ENCODE assay signal across 8 mouse cellular contexts in the genomic region with DNA sequence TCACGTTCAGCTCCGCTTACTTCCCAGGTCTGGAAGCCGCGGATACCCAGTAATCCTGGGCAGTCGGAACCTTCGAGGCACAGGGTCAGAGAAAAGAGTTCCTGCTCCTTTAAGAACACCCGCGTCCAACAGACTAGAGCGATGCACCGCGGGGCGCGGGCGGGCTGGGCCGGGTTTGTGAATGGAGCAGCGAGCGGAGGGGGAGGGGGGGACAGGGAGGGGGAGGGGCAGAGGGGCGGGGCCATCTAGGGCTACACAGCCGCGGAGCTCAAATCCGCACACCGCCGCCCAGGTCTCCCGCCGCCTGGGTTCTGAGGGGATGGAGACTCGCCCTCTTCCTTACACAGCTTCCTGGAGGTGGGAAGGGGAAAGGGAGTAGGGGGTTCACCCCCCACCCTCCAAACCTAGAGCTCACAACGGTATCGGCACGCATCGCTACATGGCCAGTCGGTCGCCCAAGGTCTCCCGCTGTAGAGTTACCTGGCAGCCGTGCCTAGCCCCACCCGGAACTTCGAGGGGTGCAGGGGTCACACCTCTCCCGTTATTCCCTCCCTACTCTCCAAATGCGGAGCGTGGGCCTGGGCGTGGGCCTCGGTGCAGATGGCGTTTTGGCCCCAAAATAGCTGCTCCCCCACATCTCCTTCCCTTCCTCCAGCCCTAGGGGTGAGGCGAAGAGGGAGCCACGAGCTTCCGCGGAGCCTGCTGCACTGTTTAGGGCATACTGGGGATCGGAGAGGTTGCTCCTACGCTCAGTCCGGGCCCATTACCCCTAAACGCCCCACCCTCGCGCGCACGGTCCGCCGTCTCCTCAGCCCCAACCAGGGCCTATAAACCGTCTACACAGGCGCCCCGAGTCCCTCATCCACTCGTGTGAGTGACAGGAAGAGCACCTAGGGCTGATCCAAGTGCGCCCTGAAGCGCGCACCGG. TPM values are rescaled to one million over a fixed set of nuclear protein-coding genes. Genes with fewer than 3 reads are reported as not detected.
DNase-seq lines count a peak whose midpoint lies in the region; ATAC-seq and TF ChIP-seq lines count a peak whose summit lies in the region.

No protein-coding gene starts in this region.

- H3K4me3 ChIP-seq in kidney, adult 2 months (ENCODE audit: insufficient read depth, low read depth, low read length), result peak overlapping the region; percentile 70
- H3K4me3 ChIP-seq in forebrain, embryonic 12.5 days (replicated peaks), result peak overlapping the region; percentile 56
- H3K4me3 ChIP-seq in intestine, embryonic 15.5 days (replicated peaks), result peak overlapping the region; percentile 43
- H3K4me3 ChIP-seq in limb, embryonic 14.5 days (replicated peaks; ENCODE audit: low read length), result peak overlapping the region; percentile 35

- H3K4me2 ChIP-seq in forebrain, embryonic 12.5 days, result peak overlapping the region; percentile 95
- H3K4me2 ChIP-seq in intestine, embryonic 15.5 days (replicated peaks), result peak overlapping the region; percentile 86
- H3K4me2 ChIP-seq in limb, embryonic 14.5 days (replicated peaks; ENCODE audit: low read depth, low read length, severe bottlenecking), result peak overlapping the region; percentile 82

- no peak for TF ChIP-seq POLR2A in kidney, adult 2 months (IDR thresholded peaks at IDR 0.05; ENCODE audit: low read depth, low read length)
- TF ChIP-seq POLR2A in brain, embryonic 14.5 days (IDR thresholded peaks at IDR 0.05; ENCODE audit: borderline replicate concordance, extremely low read depth, insufficient read depth, insufficient read length, poor library complexity, severe bottlenecking), result no peak
- TF ChIP-seq POLR2A in limb, embryonic 14.5 days (IDR thresholded peaks at IDR 0.05; ENCODE audit: borderline replicate concordance, extremely low read depth, insufficient read depth, insufficient read length), result no peak

- DNase-seq in kidney, adult 2 months, result peak; percentile 53
- no peak for DNase-seq in kidney, adult 11 months
- DNase-seq in brain, embryonic 14.5 days (ENCODE audit: low read depth), result peak; percentile 94
- DNase-seq in limb, embryonic 14.5 days (ENCODE audit: low spot score), result peak; percentile 52
- DNase-seq in retina, adult 2 months (ENCODE audit: low read depth, low spot score), result peak; percentile 70
- no peak for DNase-seq in T-cell, adult 2 months (ENCODE audit: low spot score)

- H3K27me3 ChIP-seq in kidney, adult 2 months (replicated peaks; ENCODE audit: control insufficient read depth, insufficient read depth, low read length), result no peaks in the 10 kb centered on the region
- H3K27me3 ChIP-seq in forebrain, embryonic 12.5 days, result peaks cover 64% of the 10 kb centered on the region
- peaks cover 13% of the 10 kb centered on the region for H3K27me3 ChIP-seq in intestine, embryonic 15.5 days (replicated peaks)
- peaks cover 38% of the 10 kb centered on the region for H3K27me3 ChIP-seq in limb, embryonic 14.5 days (ENCODE audit: control insufficient read depth, insufficient read depth, low read length)

- H3K9ac ChIP-seq in forebrain, embryonic 12.5 days, result peak overlapping the region; percentile 70
- peak overlapping the region; percentile 1; the same call in 1 of the 2 replicates for H3K9ac ChIP-seq in intestine, embryonic 15.5 days
- H3K9ac ChIP-seq in limb, embryonic 14.5 days (ENCODE audit: low read depth, low read length, severe bottlenecking), result no peak overlapping the region

- under 1% methylated on average over 63 of the region's 64 CpGs for WGBS in kidney, adult 2 months
- WGBS in forebrain, embryonic 12.5 days, result under 1% methylated on average over 55 of the region's 64 CpGs
- under 1% methylated on average over 59 of the region's 64 CpGs for WGBS in intestine, embryonic 15.5 days
- WGBS in limb, embryonic 14.5 days, result 2% methylated on average over 29 of the region's 64 CpGs

- no peaks in the 10 kb centered on the region for H3K36me3 ChIP-seq in kidney, adult 2 months (ENCODE audit: control insufficient read depth, insufficient read depth, low read length)
- H3K36me3 ChIP-seq in forebrain, embryonic 12.5 days (replicated peaks), result no peaks in the 10 kb centered on the region
- H3K36me3 ChIP-seq in intestine, embryonic 15.5 days, result no peaks in the 10 kb centered on the region
- H3K36me3 ChIP-seq in limb, embryonic 14.5 days (ENCODE audit: control insufficient read depth, insufficient read depth, low read length), result no peaks in the 10 kb centered on the region

- ATAC-seq in forebrain, embryonic 12.5 days (ENCODE audit: low FRiP score), result peak; percentile 73
- ATAC-seq in intestine, embryonic 15.5 days, result peak; percentile 38
- peak; percentile 41 for ATAC-seq in limb, embryonic 14.5 days (ENCODE audit: low FRiP score, low read depth)

- peaks cover 4% of the 10 kb centered on the region; the same call in 1 of the 2 replicates for H3K4me1 ChIP-seq in kidney, adult 2 months (ENCODE audit: control insufficient read depth, insufficient read depth, low read length)
- H3K4me1 ChIP-seq in forebrain, embryonic 12.5 days, result peaks cover 47% of the 10 kb centered on the region
- peaks cover 31% of the 10 kb centered on the region for H3K4me1 ChIP-seq in intestine, embryonic 15.5 days (replicated peaks)
- H3K4me1 ChIP-seq in limb, embryonic 14.5 days (ENCODE audit: control insufficient read depth, insufficient read depth, low read length), result peaks cover 16% of the 10 kb centered on the region

- H3K27ac ChIP-seq in kidney, adult 2 months (ENCODE audit: insufficient read depth, low read depth, low read length), result no peak overlapping the region
- peak overlapping the region; percentile 70 for H3K27ac ChIP-seq in forebrain, embryonic 12.5 days
- no peak overlapping the region for H3K27ac ChIP-seq in intestine, embryonic 15.5 days
- H3K27ac ChIP-seq in limb, embryonic 14.5 days (replicated peaks; ENCODE audit: low read depth, low read length), result no peak overlapping the region

- no peaks in the 10 kb centered on the region for H3K9me3 ChIP-seq in forebrain, embryonic 12.5 days
- no peaks in the 10 kb centered on the region for H3K9me3 ChIP-seq in intestine, embryonic 15.5 days
- no peaks in the 10 kb centered on the region for H3K9me3 ChIP-seq in limb, embryonic 14.5 days (ENCODE audit: control insufficient read depth, low read length)

- no peak for TF ChIP-seq CTCF in kidney, adult 2 months (conservative IDR thresholded peaks at IDR 0.05; ENCODE audit: insufficient read depth, insufficient read length, low read depth, low read length)
- no peak for TF ChIP-seq CTCF in brain, embryonic 14.5 days (IDR thresholded peaks at IDR 0.05; ENCODE audit: borderline replicate concordance, extremely low read depth, insufficient read depth, insufficient read length)

RNA-seq across cellular contexts. Expression of gene Unc13a, which starts 0.7 kb away (rescaled TPM):
- 1.3 and 2.1 TPM in 2 replicates for polyA plus RNA-seq in kidney, adult 2 months (2012; rRNA removed)
- polyA plus RNA-seq in brain, embryonic 14.5 days (2012; rRNA removed), result 84.9 and 86.4 TPM in 2 replicates
- polyA plus RNA-seq in forebrain, embryonic 12.5 days (2016; fragmentation: Nextera tagmentation; extraction: Ambion mirVana), result 13.7 and 16.0 TPM in 2 replicates
- polyA plus RNA-seq in intestine, embryonic 15.5 days (2015; fragmentation: Nextera tagmentation; extraction: Ambion mirVana), result 1.3 and 1.5 TPM in 2 replicates
- 0.28 and 0.39 TPM in 2 replicates for polyA plus RNA-seq in limb, embryonic 14.5 days (2012; rRNA removed)
- 0.91 and 0.97 TPM in 2 replicates for polyA plus RNA-seq in limb, embryonic 14.5 days (2014; fragmentation: Nextera tagmentation; extraction: Ambion mirVana)

RNA-seq across cellular contexts. Expression of gene Jak3, which starts 5.2 kb away (rescaled TPM):
- polyA plus RNA-seq in kidney, adult 2 months (2012; rRNA removed), result 15.1 and 16.5 TPM in 2 replicates
- 3.7 and 5.1 TPM in 2 replicates for polyA plus RNA-seq in brain, embryonic 14.5 days (2012; rRNA removed)
- 2.5 and 2.9 TPM in 2 replicates for polyA plus RNA-seq in forebrain, embryonic 12.5 days (2016; fragmentation: Nextera tagmentation; extraction: Ambion mirVana)
- polyA plus RNA-seq in intestine, embryonic 15.5 days (2015; fragmentation: Nextera tagmentation; extraction: Ambion mirVana), result 9.0 and 9.2 TPM in 2 replicates
- polyA plus RNA-seq in limb, embryonic 14.5 days (2012; rRNA removed), result 8.0 and 11.1 TPM in 2 replicates
- 5.2 and 5.3 TPM in 2 replicates for polyA plus RNA-seq in limb, embryonic 14.5 days (2014; fragmentation: Nextera tagmentation; extraction: Ambion mirVana)

RNA-seq across cellular contexts. Expression of gene Insl3, which starts 18.1 kb away (rescaled TPM):
- polyA plus RNA-seq in kidney, adult 2 months (2012; rRNA removed), result 14.5 and 17.8 TPM in 2 replicates
- 0.60 and 1.1 TPM in 2 replicates for polyA plus RNA-seq in brain, embryonic 14.5 days (2012; rRNA removed)
- not detected in 2 replicates for polyA plus RNA-seq in forebrain, embryonic 12.5 days (2016; fragmentation: Nextera tagmentation; extraction: Ambion mirVana)
- 1.2 and 1.9 TPM in 2 replicates for polyA plus RNA-seq in intestine, embryonic 15.5 days (2015; fragmentation: Nextera tagmentation; extraction: Ambion mirVana)
- 1.8 and 2.5 TPM in 2 replicates for polyA plus RNA-seq in limb, embryonic 14.5 days (2012; rRNA removed)
- polyA plus RNA-seq in limb, embryonic 14.5 days (2014; fragmentation: Nextera tagmentation; extraction: Ambion mirVana), result 1.7 TPM in 1 of 2 replicates, not detected in the other

RNA-seq across cellular contexts. Expression of gene B3gnt3, which starts 30.7 kb away (rescaled TPM):
- 5.5 and 5.9 TPM in 2 replicates for polyA plus RNA-seq in kidney, adult 2 months (2012; rRNA removed)
- polyA plus RNA-seq in brain, embryonic 14.5 days (2012; rRNA removed), result 0.45 and 0.46 TPM in 2 replicates
- 0.36 and 0.72 TPM in 2 replicates for polyA plus RNA-seq in forebrain, embryonic 12.5 days (2016; fragmentation: Nextera tagmentation; extraction: Ambion mirVana)
- polyA plus RNA-seq in intestine, embryonic 15.5 days (2015; fragmentation: Nextera tagmentation; extraction: Ambion mirVana), result 16.0 and 17.0 TPM in 2 replicates
- 1.1 and 1.5 TPM in 2 replicates for polyA plus RNA-seq in limb, embryonic 14.5 days (2012; rRNA removed)
- polyA plus RNA-seq in limb, embryonic 14.5 days (2014; fragmentation: Nextera tagmentation; extraction: Ambion mirVana), result 0.67 and 0.77 TPM in 2 replicates

RNA-seq across cellular contexts. Expression of gene Fcho1, which starts 54.6 kb away (rescaled TPM):
- 4.2 and 9.5 TPM in 2 replicates for polyA plus RNA-seq in kidney, adult 2 months (2012; rRNA removed)
- polyA plus RNA-seq in brain, embryonic 14.5 days (2012; rRNA removed), result 146 and 203 TPM in 2 replicates
- polyA plus RNA-seq in forebrain, embryonic 12.5 days (2016; fragmentation: Nextera tagmentation; extraction: Ambion mirVana), result 38.4 and 38.9 TPM in 2 replicates
- 5.3 and 7.1 TPM in 2 replicates for polyA plus RNA-seq in intestine, embryonic 15.5 days (2015; fragmentation: Nextera tagmentation; extraction: Ambion mirVana)
- 10.4 and 11.0 TPM in 2 replicates for polyA plus RNA-seq in limb, embryonic 14.5 days (2012; rRNA removed)
- 3.3 and 3.6 TPM in 2 replicates for polyA plus RNA-seq in limb, embryonic 14.5 days (2014; fragmentation: Nextera tagmentation; extraction: Ambion mirVana)

Comparison
In these comparisons a context has a peak if more than half of its experiments do, and no peak if none do; other contexts are left out.
1. DNase-seq: peak in kidney, adult 2 months (single experiment), brain, embryonic 14.5 days (single experiment), limb, embryonic 14.5 days (single experiment) and retina, adult 2 months (single experiment); none in kidney, adult 11 months (single experiment) and T-cell, adult 2 months (single experiment).
2. Peak in every context shown above with its lines, with median percentiles within 50 percentile points of each other: H3K4me3 ChIP-seq, ATAC-seq and H3K4me2 ChIP-seq.